Mouse (Mus musculus): ENCODE results near the gene Spem2. TPM values are rescaled to one million over a fixed set of nuclear protein-coding genes. Genes with fewer than 3 reads are reported as not detected.

Spem2 gene
- total and polyA plus RNA-seq, 3 experiments = not detected

GRCm38 (mm10) chr11:69776488-69776887 lies 41.8 kb downstream of the Spem2 start:
- Histone ChIP-seq H3K27ac (ENCODE audit: insufficient read depth, low read depth) (no peak overlapping the region), H3K9me3 (replicated peaks; ENCODE audit: low read length) (no peaks in the 10 kb centered on the region), H3K9ac (ENCODE audit: insufficient read depth, low read depth) (no peak overlapping the region), H3K4me3 (replicated peaks in 1 of 3; ENCODE audit: low read depth in 2 of 3, low read length in 2 of 3, poor library complexity in 1 of 3) (peak overlapping the region in 1 of 3 experiments; percentile 8), H3K4me2 (ENCODE audit: insufficient read depth, low read depth, poor library complexity, severe bottlenecking) (no peak overlapping the region), H3K79me2 (replicated peaks; ENCODE audit: control insufficient read depth, extremely low read depth, insufficient read depth, poor library complexity, severe bottlenecking) (no peaks in the 10 kb centered on the region), H3K4me1 (ENCODE audit: control insufficient read depth in 1 of 2, insufficient read depth in 2 of 2) (peaks cover 40 to 65% of the 10 kb centered on the region in 2 experiments), H3K27me3 (replicated peaks) (no peaks in the 10 kb centered on the region), H3K36me3 (replicated peaks in 1 of 2; ENCODE audit: control insufficient read depth in 1 of 2, insufficient read depth in 1 of 2, low read length in 1 of 2) (peaks cover 8 to 35% of the 10 kb centered on the region in 2 experiments)
- dilution Hi-C loops (cut with MboI; ENCODE audit: extremely low pct_ligation_motif_present, extremely low pct_unique_long_range_greater_than_20kb, low sequenced_read_pairs) = no loop called here
- TF ChIP-seq MAX (IDR thresholded peaks at IDR 0.05; ENCODE audit: low read length) (no peak), NRF1 (IDR thresholded peaks at IDR 0.05; ENCODE audit: low read depth, low read length) (no peak), ZNF384 (IDR thresholded peaks at IDR 0.05; ENCODE audit: low read depth, low read length) (no peak), JUN (IDR thresholded peaks at IDR 0.05; ENCODE audit: insufficient read depth, low read depth, low read length) (no peak), CHD2 (IDR thresholded peaks at IDR 0.05; ENCODE audit: low read length) (no peak)
- no peak for DNase-seq (ENCODE audit: extremely low read depth)
- in situ Hi-C loops (cut with MboI; ENCODE audit: low pct_ligation_motif_present, low pct_unique_long_range_greater_than_20kb, low sequenced_read_pairs) = no loop called here

GRCm38 (mm10) chr11:69775716-69776115 lies 42.5 kb downstream of the Spem2 start:
- no peak for DNase-seq (ENCODE audit: extremely low read depth)
- H3K36me3 ChIP-seq (replicated peaks in 1 of 2; ENCODE audit: control insufficient read depth in 1 of 2, insufficient read depth in 1 of 2, low read length in 1 of 2) = peaks cover 8 to 35% of the 10 kb centered on the region in 2 experiments
- no peaks in the 10 kb centered on the region for H3K9me3 ChIP-seq (replicated peaks; ENCODE audit: low read length)
- peak overlapping the region; percentile 47 for H3K9ac ChIP-seq (ENCODE audit: insufficient read depth, low read depth)
- H3K27me3 ChIP-seq (replicated peaks) = no peaks in the 10 kb centered on the region
- peaks cover 40 to 64% of the 10 kb centered on the region in 2 experiments for H3K4me1 ChIP-seq (ENCODE audit: control insufficient read depth in 1 of 2, insufficient read depth in 2 of 2)
- H3K4me3 ChIP-seq (replicated peaks in 1 of 3; ENCODE audit: low read depth in 2 of 3, low read length in 2 of 3, poor library complexity in 1 of 3) = peak overlapping the region in 2 of 3 experiments; percentile 26 to 47
- no peaks in the 10 kb centered on the region for H3K79me2 ChIP-seq (replicated peaks; ENCODE audit: control insufficient read depth, extremely low read depth, insufficient read depth, poor library complexity, severe bottlenecking)
- in situ Hi-C loops (cut with MboI; ENCODE audit: low pct_ligation_motif_present, low pct_unique_long_range_greater_than_20kb, low sequenced_read_pairs) = no loop called here
- TF ChIP-seq NELFE (IDR thresholded peaks at IDR 0.05; ENCODE audit: low read depth, low read length) (no peak), CTCF (conservative IDR thresholded peaks at IDR 0.05 in 1 of 2, IDR thresholded peaks at IDR 0.05 in 1 of 2; ENCODE audit: low read depth in 2 of 2, low read length in 2 of 2) (no peak), MEF2A (IDR thresholded peaks at IDR 0.05; ENCODE audit: borderline replicate concordance, low read depth, low read length) (no peak), BHLHE40 (IDR thresholded peaks at IDR 0.05; ENCODE audit: low read depth, low read length) (no peak), KAT2A (IDR thresholded peaks at IDR 0.05; ENCODE audit: insufficient replicate concordance, low read length) (no peak), JUN (IDR thresholded peaks at IDR 0.05; ENCODE audit: insufficient read depth, low read depth, low read length) (no peak), GABPA (IDR thresholded peaks at IDR 0.05; ENCODE audit: insufficient replicate concordance, low read depth, low read length) (no peak), SMC3 (IDR thresholded peaks at IDR 0.05; ENCODE audit: low read depth, low read length) (no peak), HCFC1 (IDR thresholded peaks at IDR 0.05; ENCODE audit: low read depth, low read length) (no peak), E2F4 (IDR thresholded peaks at IDR 0.05; ENCODE audit: insufficient replicate concordance, low read depth, low read length) (no peak), RAD21 (IDR thresholded peaks at IDR 0.05; ENCODE audit: low read depth, low read length) (no peak), ZMIZ1 (IDR thresholded peaks at IDR 0.05; ENCODE audit: low read depth, low read length) (no peak)
- peak overlapping the region; percentile 53; the same call in 1 of the 2 replicates for H3K4me2 ChIP-seq (ENCODE audit: insufficient read depth, low read depth, poor library complexity, severe bottlenecking)
- dilution Hi-C loops (cut with MboI; ENCODE audit: extremely low pct_ligation_motif_present, extremely low pct_unique_long_range_greater_than_20kb, low sequenced_read_pairs) = no loop called here
- no peak overlapping the region for H3K27ac ChIP-seq (ENCODE audit: insufficient read depth, low read depth)

All from CH12.LX (cell line).